Comparison of ENCODE assay signal across 26 mouse cellular contexts in genomic region chr6:72916330-72916729, GRCm38 (mm10).
"Had no signal": no experiment of that assay in that cellular context is flagged by ENCODE, and none has a peak within 500 bp of the region (broad histone marks: within the 10 kb centered on the region; RNA-seq: fewer than 3 reads in every experiment).

No protein-coding gene starts in this region.

- H3K9me3 ChIP-seq: heart, embryonic 13.5 days; heart, embryonic 15.5 days; hindbrain, embryonic 13.5 days; hindbrain, embryonic 15.5 days; kidney, embryonic 15.5 days; limb, embryonic 10.5 days; liver, embryonic 13.5 days had no signal

- H3K4me1 ChIP-seq: heart, embryonic 13.5 days; heart, embryonic 15.5 days; hindbrain, embryonic 13.5 days; hindbrain, embryonic 15.5 days; kidney, embryonic 15.5 days; limb, embryonic 10.5 days; limb, embryonic 12.5 days; liver, embryonic 13.5 days had no signal

- ATAC-seq: hindbrain, postnatal 0 days; intestine, embryonic 16.5 days had no signal

- H3K27ac ChIP-seq: heart, adult 2 months; heart, embryonic 13.5 days; heart, embryonic 15.5 days; hindbrain, embryonic 13.5 days; hindbrain, embryonic 15.5 days; hindbrain, postnatal 0 days; kidney, embryonic 15.5 days; kidney, postnatal 0 days; left cerebral cortex, adult 2 months; limb, embryonic 10.5 days; limb, embryonic 12.5 days; liver, embryonic 13.5 days had no signal

- H3K9ac ChIP-seq: heart, embryonic 13.5 days; heart, embryonic 15.5 days; hindbrain, embryonic 13.5 days; hindbrain, embryonic 15.5 days; kidney, embryonic 15.5 days; limb, embryonic 12.5 days; liver, embryonic 13.5 days had no signal

- H3K27me3 ChIP-seq: heart, embryonic 13.5 days; heart, embryonic 15.5 days; hindbrain, embryonic 13.5 days; hindbrain, embryonic 15.5 days; kidney, embryonic 15.5 days; limb, embryonic 12.5 days; liver, embryonic 13.5 days had no signal

- H3K4me3 ChIP-seq: heart, adult 2 months; heart, embryonic 13.5 days; heart, embryonic 15.5 days; hindbrain, embryonic 13.5 days; hindbrain, embryonic 15.5 days; kidney, embryonic 15.5 days; left cerebral cortex, adult 2 months; limb, embryonic 10.5 days; limb, embryonic 12.5 days; liver, embryonic 13.5 days had no signal

- DNase-seq: gastrocnemius, postnatal 14 days; heart, adult 11 months; heart, adult 2 months; heart, postnatal 14 days; heart, postnatal 36 days; kidney, adult 11 months; kidney, adult 2 months; kidney, adult 9 months; kidney, postnatal 14 days; kidney, postnatal 36 days; layer of hippocampus, adult 9-11 months; liver; liver, embryonic 13.5 days had no signal

- H3K36me3 ChIP-seq: heart, embryonic 13.5 days; heart, embryonic 15.5 days; hindbrain, embryonic 13.5 days; hindbrain, embryonic 15.5 days; kidney, embryonic 15.5 days; limb, embryonic 10.5 days; limb, embryonic 12.5 days; liver, embryonic 13.5 days had no signal

- H3K4me2 ChIP-seq: heart, embryonic 11.5 days; heart, embryonic 13.5 days; heart, embryonic 15.5 days; hindbrain, embryonic 13.5 days; hindbrain, embryonic 15.5 days; kidney, embryonic 15.5 days; limb, embryonic 12.5 days; liver, embryonic 11.5 days; liver, embryonic 13.5 days had no signal
